Mouse (Mus musculus) megakaryocyte, embryonic 14.5 days (primary cell): Measurements from ENCODE around the gene Plcxd2.

Experiments
- FLI1 ChIP-seq: IDR thresholded peaks from 2 replicates; pipeline ENCODE4 v1.6.1; 2012; ENCODE audit warnings: low read length, inconsistent platforms, mixed read lengths
- GATA1 ChIP-seq: IDR thresholded peaks from 3 replicates; pipeline ENCODE4 v1.6.1; 2012; ENCODE audit warnings: mixed read lengths, low read length, inconsistent platforms, borderline replicate concordance

DNA sequence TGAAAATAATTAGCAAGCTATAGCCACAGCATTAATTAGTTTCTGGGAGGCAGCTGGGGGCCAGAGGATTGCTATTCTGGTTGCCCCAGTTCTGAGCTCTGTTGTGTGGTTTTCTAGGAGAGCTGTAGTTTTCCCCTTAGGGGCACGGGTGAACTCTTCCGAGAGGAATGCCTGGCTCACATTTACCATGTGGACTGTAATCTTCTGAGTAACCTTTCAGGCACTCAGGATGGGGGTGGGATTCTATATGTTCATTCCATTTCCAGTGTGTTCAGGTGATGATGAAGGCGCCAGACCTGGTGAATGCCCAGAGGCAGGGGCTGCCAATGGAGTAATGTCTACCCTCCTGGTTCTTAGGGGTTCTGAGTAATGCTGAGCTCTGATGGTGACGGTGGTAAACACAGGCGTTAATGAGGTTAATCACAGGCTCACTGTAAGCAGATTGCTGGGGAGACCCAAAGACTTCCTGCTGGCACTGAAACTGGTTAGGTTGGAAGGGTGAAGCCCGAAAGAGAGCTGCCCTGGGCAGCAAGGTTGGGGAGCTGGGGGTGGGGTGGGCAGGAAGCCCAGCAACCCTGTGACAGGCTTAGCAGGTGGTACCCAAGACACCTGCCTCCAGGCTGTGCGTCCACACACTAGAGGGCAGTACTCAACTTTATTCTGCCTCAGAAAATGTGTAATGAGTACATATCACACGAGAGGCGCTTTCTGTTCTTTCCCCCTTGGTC, 35.9 kb downstream of the Plcxd2 start:
- no peak for TF ChIP-seq GATA1
- TF ChIP-seq FLI1, result no peak
